Mouse (Mus musculus) gastrocnemius, adult 18-20 months (tissue): ENCODE measurements around the gene Gm7534. TPM values are rescaled to one million over a fixed set of nuclear protein-coding genes. Genes with fewer than 3 reads are reported as not detected.

ENCODE experiments used
- total RNA-seq, 2 experiments: library from RNA; stranded (reverse); gene quantifications; 2 replicates each; pipeline ENCODE4 v1.2.3; 2021

Gene Gm7534
- total RNA-seq, 2 experiments from 2014 or later: not detected

Other genes starting within 250 kb of the Gm7534 start
- gene Hmgn2, start 234.4 kb downstream of the Gm7534 start, total RNA-seq: 10 to 100 TPM; 36.3 to 50.4 TPM
- gene Dhdds, start 202.1 kb downstream of the Gm7534 start, total RNA-seq: 1 to 10 TPM; 8.6 to 9.7 TPM
- under 1 TPM; 0.30 to 0.43 TPM for gene Lin28a, start 184.2 kb downstream of the Gm7534 start, total RNA-seq
- gene Zfp683, start 149.2 kb downstream of the Gm7534 start, total RNA-seq: not detected
- under 1 TPM in 1 of 2 experiments, not detected in 1; 0.07 TPM for gene Crybg2, start 142.2 kb downstream of the Gm7534 start, total RNA-seq
- under 1 TPM; 0.84 to 1.00 TPM for gene Cd52, start 107.9 kb downstream of the Gm7534 start, total RNA-seq
- 1 to 10 TPM; 1.3 to 1.6 TPM for gene Ubxn11, start 100.4 kb downstream of the Gm7534 start, total RNA-seq
- 10 to 100 TPM; 14.1 to 19.8 TPM for gene Sh3bgrl3, start 74.2 kb downstream of the Gm7534 start, total RNA-seq
- 10 to 100 TPM; 58.4 to 80.2 TPM for gene Cep85, start 15.9 kb downstream of the Gm7534 start, total RNA-seq
- gene Catsper4, start 24.4 kb upstream of the Gm7534 start, total RNA-seq: 1 to 10 TPM in 1 of 2 experiments, under 1 TPM in 1; 0.84 to 2.9 TPM
- gene Cnksr1, start 35.4 kb upstream of the Gm7534 start, total RNA-seq: 10 to 100 TPM; 44.4 to 65.0 TPM
- gene E130218I03Rik, start 40.7 kb upstream of the Gm7534 start, total RNA-seq: under 1 TPM; 0.69 to 0.73 TPM
- 1 to 10 TPM; 4.7 to 5.7 TPM for gene Zfp593, start 42.6 kb upstream of the Gm7534 start, total RNA-seq
- gene Gm30191, start 43.9 kb upstream of the Gm7534 start, total RNA-seq: not detected
- gene Grrp1, start 51.1 kb upstream of the Gm7534 start, total RNA-seq: 1 to 10 TPM; 2.9 to 3.1 TPM
- 1 to 10 TPM; 3.9 to 5.7 TPM for gene Pdik1l, start 84.9 kb upstream of the Gm7534 start, total RNA-seq
- 100 to 1,000 TPM; 322 to 461 TPM for gene Trim63, start 112.1 kb upstream of the Gm7534 start, total RNA-seq
- 10 to 100 TPM in 1 of 2 experiments, 1 to 10 TPM in 1; 5.4 to 12.7 TPM for gene Slc30a2, start 140.2 kb upstream of the Gm7534 start, total RNA-seq
- gene Extl1, start 180.8 kb upstream of the Gm7534 start, total RNA-seq: 10 to 100 TPM; 25.5 to 31.9 TPM
- gene Pafah2, start 193.3 kb upstream of the Gm7534 start, total RNA-seq: 1 to 10 TPM; 2.5 to 2.6 TPM